Mouse (Mus musculus) Patski (cell line): ENCODE measurements around the gene Gipc2. TPM values are rescaled to one million over a fixed set of nuclear protein-coding genes. Genes with fewer than 3 reads are reported as not detected.

Source experiments
- ATAC-seq: fragments of 100-300 bp; one replicate; pipeline ENCODE4 v1.8.0; 2021
- CTCF ChIA-PET: fragments of 350-600 bp; sonication (Branson Sonifier 250); formaldehyde crosslinking; loops from one replicate; lab custom pipeline; 2022; ENCODE audit warnings: inconsistent platforms; lab: Charles Lee
- POLR2A ChIA-PET: fragments of 350-600 bp; sonication (Branson Sonifier 250); formaldehyde crosslinking; loops from one replicate; lab custom pipeline; 2022; ENCODE audit warnings: antibody characterized with exemption, inconsistent platforms; lab: Charles Lee
- DNase-seq: peaks from one replicate; pipeline ENCODE4 v3.0.0-alpha.2; 2011; ENCODE audit warnings: low read depth, low spot score
- H3K27me3 ChIP-seq: fragments of 371-371 bp; one replicate; pipeline ENCODE4 v1.5.1; 2021
- CTCF ChIP-seq: fragments of 100-300 bp; IDR thresholded peaks from one replicate; pipeline ENCODE4 v1.5.1; 2021
- in situ Hi-C: fragments of 300-500 bp; cut with MboI; formaldehyde crosslinking; loops from 3 replicates; pipeline ENCODE4 v1.11.1; 2018; ENCODE audit warnings: low pct_unique_long_range_greater_than_20kb, mixed read lengths
- polyA plus RNA-seq: library from polyadenylated mRNA; unstranded; gene quantifications from one replicate; pipeline ENCODE4 v1.2.3, GENCODE M21; 2021

Gene Gipc2
- polyA plus RNA-seq, 1 experiment from 2014 or later: 0.21 TPM

GRCm38 (mm10) chr3:152113496-152113895 lies 52.5 kb downstream of the Gipc2 start:
- POLR2A ChIA-PET: no interaction called here
- DNase-seq (no peak), ATAC-seq (no peak)
- TF ChIP-seq CTCF: no peak
- CTCF ChIA-PET: interaction anchor here (0.8 to 4.0 kb wide), 8 partner anchors 23 to 202 kb away, joined by 3 to 53 read pairs (median 4); no protein-coding TSS in a partner anchor
- no peaks in the 10 kb centered on the region for H3K27me3 ChIP-seq
- in situ Hi-C loops: loop anchor here (5.0 to 10.0 kb wide), 5 partner anchors 34 to 631 kb away; no protein-coding TSS in a partner anchor

DNA sequence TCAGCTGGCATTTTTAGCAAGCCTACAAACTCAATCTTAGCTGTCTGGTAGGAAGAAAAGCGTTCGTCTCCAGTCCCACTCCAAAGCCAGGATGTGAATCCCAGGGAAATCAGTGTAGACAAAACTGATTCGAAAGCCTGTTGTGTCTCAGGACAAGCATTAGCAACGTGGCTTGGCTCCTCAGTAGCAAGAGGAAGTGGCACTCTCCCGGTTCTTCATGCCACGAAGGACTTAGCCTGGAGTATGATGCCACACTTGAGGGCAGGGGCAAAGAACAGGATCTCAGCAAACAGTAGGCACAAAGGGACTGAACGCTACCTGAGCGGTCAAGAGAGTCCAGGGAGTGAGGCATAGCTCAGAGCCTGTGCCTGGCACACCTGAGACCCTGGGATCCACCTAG lies 53.4 kb downstream of the Gipc2 start:
- TF ChIP-seq CTCF: no peak
- CTCF ChIA-PET: interaction anchor here (0.9 to 4.0 kb wide), 14 partner anchors 10 to 220 kb away, joined by 3 to 53 read pairs (median 10); no protein-coding TSS in a partner anchor
- H3K27me3 ChIP-seq: no peaks in the 10 kb centered on the region
- POLR2A ChIA-PET: interaction anchor here (2.0 to 2.5 kb wide), 2 partner anchors 80 to 98 kb away, joined by 8 to 14 read pairs; partner anchors contain the start of genes Dnajb4 and Fubp1
- DNase-seq: no peak
- no peak for ATAC-seq
- in situ Hi-C loops: loop anchor here (5.0 to 10.0 kb wide), 5 partner anchors 35 to 632 kb away; no protein-coding TSS in a partner anchor

- no peak for TF ChIP-seq CTCF
- no peaks in the 10 kb centered on the region for H3K27me3 ChIP-seq
- DNase-seq: no peak
- POLR2A ChIA-PET: interaction anchor here (0.7 to 2.5 kb wide), 8 partner anchors 11 to 135 kb away, joined by 3 to 14 read pairs (median 4); partner anchors contain the start of genes Dnajb4 and Fubp1
- CTCF ChIA-PET: interaction anchor here (0.5 to 4.0 kb wide), 36 partner anchors 9 to 221 kb away, joined by 3 to 53 read pairs (median 6); no protein-coding TSS in a partner anchor
- in situ Hi-C loops: loop anchor here (5.0 to 10.0 kb wide), 5 partner anchors 36 to 633 kb away; no protein-coding TSS in a partner anchor
- peak; percentile 10 for ATAC-seq
Measured at GRCm38 (mm10) chr3:152111482-152111881, 54.5 kb downstream of the Gipc2 start.

DNA sequence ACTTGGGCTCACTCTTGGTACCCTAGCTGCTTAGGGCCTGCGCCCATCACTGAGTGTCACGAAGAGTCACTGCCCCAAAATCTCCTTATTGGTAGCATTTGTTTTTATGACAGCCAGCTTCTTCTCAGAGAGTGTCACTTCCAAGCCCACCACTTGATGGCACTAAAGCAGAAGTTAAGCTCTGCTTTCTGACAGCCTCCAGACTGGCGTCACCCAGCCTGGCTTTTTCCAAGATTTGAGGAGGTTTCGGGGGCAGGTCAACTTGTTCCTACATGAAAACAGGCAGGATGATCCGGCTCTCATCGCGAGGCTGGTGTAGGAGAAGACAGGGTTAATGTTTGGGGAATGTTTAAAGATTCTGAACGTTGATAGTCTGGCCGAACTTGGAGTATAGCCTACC lies 54.9 kb downstream of the Gipc2 start:
- ATAC-seq (peak; percentile 58), DNase-seq (peak; percentile 69)
- no peaks in the 10 kb centered on the region for H3K27me3 ChIP-seq
- ChIA-PET CTCF (interaction anchor here (0.6 to 4.0 kb wide), 38 partner anchors 9 to 222 kb away, joined by 3 to 53 read pairs (median 6); no protein-coding TSS in a partner anchor), POLR2A (interaction anchor here (0.6 to 2.5 kb wide), 8 partner anchors 11 to 130 kb away, joined by 3 to 14 read pairs (median 4); partner anchors contain the start of genes Dnajb4 and Fubp1)
- in situ Hi-C loops: loop anchor here (5.0 to 10.0 kb wide), 5 partner anchors 36 to 634 kb away; no protein-coding TSS in a partner anchor
- peak; percentile 93 for TF ChIP-seq CTCF

- no peak for DNase-seq
- POLR2A ChIA-PET: interaction anchor here (1.3 to 1.5 kb wide), 2 partner anchors 80 to 84 kb away, joined by 3 to 4 read pairs; no protein-coding TSS in a partner anchor
Measured at GRCm38 (mm10) chr3:152109260-152109587, 56.8 kb downstream of the Gipc2 start.

GRCm38 (mm10) chr3:152108560-152109259 lies 57.3 kb downstream of the Gipc2 start:
- POLR2A ChIA-PET: interaction anchor here (0.6 to 1.5 kb wide), 3 partner anchors 80 to 201 kb away, joined by 3 to 4 read pairs (median 4); no protein-coding TSS in a partner anchor
- no peaks in the 10 kb centered on the region for H3K27me3 ChIP-seq
- ATAC-seq (no peak), DNase-seq (no peak)
- TF ChIP-seq CTCF: no peak
- in situ Hi-C loops: no loop called here
- CTCF ChIA-PET: interaction anchor here (1.1 to 5.8 kb wide), 4 partner anchors 11 to 337 kb away, joined by 4 to 31 read pairs (median 4); no protein-coding TSS in a partner anchor

More at GRCm38 (mm10) chr3:152109260-152109587, 56.8 kb downstream of the Gipc2 start:
- CTCF ChIA-PET: interaction anchor here (1.2 to 4.0 kb wide), 2 partner anchors 12 to 85 kb away, joined by 4 to 53 read pairs; no protein-coding TSS in a partner anchor
- in situ Hi-C loops: no loop called here
- ATAC-seq: no peak
- no peak for TF ChIP-seq CTCF
- no peaks in the 10 kb centered on the region for H3K27me3 ChIP-seq

GRCm38 (mm10) chr3:152108003-152108395 lies 58.0 kb downstream of the Gipc2 start:
- DNase-seq (no peak), ATAC-seq (no peak)
- no peaks in the 10 kb centered on the region for H3K27me3 ChIP-seq
- ChIA-PET POLR2A (interaction anchor here (0.6 to 1.5 kb wide), 3 partner anchors 81 to 202 kb away, joined by 3 to 4 read pairs (median 4); no protein-coding TSS in a partner anchor), CTCF (interaction anchor here (1.1 to 5.8 kb wide), 5 partner anchors 11 to 392 kb away, joined by 3 to 31 read pairs (median 4); no protein-coding TSS in a partner anchor)
- in situ Hi-C loops: no loop called here
- no peak for TF ChIP-seq CTCF

GRCm38 (mm10) chr3:152107149-152108002 lies 58.7 kb downstream of the Gipc2 start:
- ATAC-seq: no peak
- ChIA-PET CTCF (interaction anchor here (1.1 to 5.8 kb wide), 5 partner anchors 12 to 391 kb away, joined by 3 to 31 read pairs (median 4); no protein-coding TSS in a partner anchor), POLR2A (interaction anchor here (0.7 to 1.5 kb wide), 2 partner anchors 82 to 115 kb away, joined by 3 to 4 read pairs; no protein-coding TSS in a partner anchor)
- in situ Hi-C loops: no loop called here
- H3K27me3 ChIP-seq: no peaks in the 10 kb centered on the region
- no peak for DNase-seq
- TF ChIP-seq CTCF: no peak
